Mouse (Mus musculus): ENCODE measurements around the gene Pxmp4.

Pxmp4 gene

DNA sequence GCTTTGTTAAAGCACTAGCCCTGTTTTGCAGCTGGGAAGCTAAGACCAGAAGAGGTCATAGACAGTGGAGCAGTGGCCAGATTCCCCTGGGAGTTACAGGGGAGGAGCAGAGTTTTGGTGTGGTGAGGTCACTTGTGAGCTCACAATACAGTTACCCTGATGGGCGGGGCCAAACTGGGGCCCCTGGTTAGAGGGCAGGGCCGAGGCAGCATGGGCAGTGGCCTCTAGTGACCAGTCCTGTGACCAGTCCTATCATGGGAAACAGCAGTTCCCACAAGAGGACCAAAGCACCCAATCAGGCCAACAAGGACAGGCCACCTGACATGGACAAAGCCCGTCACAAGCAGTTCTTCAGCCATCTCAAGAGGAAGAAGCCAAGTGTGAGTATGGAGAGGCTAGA, 54.8 kb downstream of the Pxmp4 start:
- in situ Hi-C loops (cut with MboI, MseI), result loop anchor here (5.0 kb wide), 1 partner anchor 136 kb away; no protein-coding TSS in a partner anchor

DNA sequence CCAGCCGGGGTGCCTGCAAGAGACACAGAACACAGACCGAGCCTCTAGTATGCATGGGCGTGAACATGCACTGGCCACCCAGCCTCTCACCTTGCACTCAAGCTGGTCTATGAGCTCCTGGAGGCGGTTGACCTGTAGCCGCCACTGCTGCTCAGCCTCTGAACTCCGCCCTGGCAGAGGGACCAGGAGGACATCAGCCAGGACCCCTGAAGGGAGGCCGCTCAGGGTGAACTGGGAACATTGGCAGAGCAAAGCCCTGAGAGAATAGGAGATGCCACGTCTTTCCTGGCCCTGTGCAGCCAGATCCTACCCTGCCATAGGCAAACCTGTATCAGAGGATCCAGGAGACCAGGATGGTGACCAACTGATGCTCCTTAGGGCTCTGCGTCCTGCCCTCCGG, 56.8 kb downstream of the Pxmp4 start, which contains the start of gene 1700003F12Rik:
Gene 1700003F12Rik, plus strand, starts transcription at position 375 of the 400 bp plus-strand sequence.
- in situ Hi-C loops (cut with MboI, MseI), result loop anchor here (5.0 kb wide), 1 partner anchor 134 kb away; no protein-coding TSS in a partner anchor

DNA sequence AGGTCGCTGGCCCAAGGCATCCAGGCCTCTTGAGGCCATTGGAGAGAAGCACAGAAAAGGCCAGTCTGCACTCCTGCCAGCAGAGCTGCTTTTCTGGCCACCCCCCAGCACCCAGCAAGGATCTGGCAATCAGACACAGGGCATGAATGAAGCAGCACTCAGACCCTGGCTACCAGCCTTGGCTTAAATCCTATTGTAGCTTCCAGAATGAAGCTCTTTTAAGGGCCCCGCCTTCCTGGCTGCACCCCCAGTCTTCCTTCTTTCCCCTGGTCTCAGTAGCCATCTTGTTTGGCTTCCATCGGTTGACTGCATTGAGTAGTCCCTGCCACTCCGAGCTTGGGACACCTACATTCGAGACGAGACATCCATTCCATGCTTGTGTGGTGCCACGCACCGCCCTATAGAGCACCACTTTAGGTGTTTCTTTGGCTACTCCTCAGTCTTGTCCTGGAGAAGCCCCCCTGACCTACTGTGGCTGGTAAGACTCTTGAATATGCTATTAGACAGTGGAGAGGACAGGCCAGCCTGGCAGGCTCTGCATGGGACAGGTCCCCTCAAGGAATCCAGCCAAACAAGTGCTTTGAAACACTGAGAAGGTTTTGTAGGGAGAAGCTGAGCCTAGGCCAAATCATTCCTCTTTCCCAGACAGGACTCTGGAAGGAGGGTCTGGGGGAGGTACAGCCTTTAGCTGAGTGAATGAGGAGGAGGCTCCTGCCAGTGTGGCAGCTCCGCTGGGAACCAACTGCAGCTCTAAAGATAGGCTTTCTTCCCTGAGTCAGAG, 59.8 kb downstream of the Pxmp4 start:
- in situ Hi-C loops (cut with MboI, MseI), result no loop called here

DNA sequence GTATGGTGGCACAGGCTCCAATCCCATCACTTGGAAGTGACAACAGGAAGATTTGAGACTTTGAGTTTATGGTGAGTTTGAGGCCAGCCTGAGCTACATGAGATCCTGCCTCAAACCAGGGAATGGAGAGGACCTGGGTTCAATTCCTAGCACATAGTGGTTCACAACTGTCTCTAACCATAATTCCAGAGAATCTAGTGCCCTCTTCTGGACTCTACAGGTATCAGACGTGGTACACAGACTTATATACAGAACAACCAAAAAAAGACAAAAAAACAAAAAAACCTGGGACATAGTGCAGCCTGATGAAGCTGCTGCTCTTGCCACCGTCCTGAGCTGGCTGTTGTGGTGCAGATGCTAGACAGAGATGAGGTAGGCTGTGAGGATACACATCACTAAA, 61.9 kb downstream of the Pxmp4 start:
- in situ Hi-C loops (cut with MboI, MseI), result no loop called here

DNA sequence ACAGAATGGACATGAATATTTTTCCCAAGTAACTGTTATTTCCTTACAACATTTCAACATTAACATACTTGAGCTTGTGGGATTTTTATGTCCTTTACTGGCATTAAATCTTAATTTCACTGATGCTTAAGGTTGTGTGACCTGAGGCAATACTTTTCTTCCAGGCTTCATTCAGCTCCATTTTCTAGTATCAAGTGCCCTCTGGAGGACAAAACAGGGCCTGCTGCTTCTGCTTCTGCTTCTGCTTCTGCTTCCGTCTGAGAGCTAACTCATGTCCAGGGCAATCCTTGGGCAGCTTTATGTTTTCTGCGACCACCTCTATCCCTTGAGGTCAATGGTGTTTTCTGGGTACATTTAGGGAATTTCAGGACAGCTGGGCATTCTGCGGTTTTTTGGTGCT, 63.8 kb downstream of the Pxmp4 start:
- in situ Hi-C loops (cut with MboI, MseI), result no loop called here

DNA sequence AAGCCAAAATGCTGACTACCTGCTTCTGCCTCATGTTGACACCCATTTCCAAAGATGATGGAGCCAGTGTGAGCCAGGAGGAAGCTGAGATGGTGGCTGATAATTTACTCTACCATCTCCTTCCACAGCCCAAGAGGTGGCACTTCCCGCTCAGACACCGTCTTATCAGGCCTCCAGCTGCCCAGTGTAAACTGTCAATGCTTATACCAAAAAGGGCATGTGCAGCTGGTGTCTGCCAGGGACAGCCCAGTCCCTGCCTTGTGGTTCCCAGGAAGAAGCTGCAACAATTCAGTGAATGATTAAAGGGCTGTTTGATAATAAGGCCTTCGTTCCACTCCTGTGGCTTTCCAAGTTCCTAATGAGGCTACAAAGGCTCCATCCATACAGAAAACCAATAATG, 64.8 kb downstream of the Pxmp4 start:
- in situ Hi-C loops (cut with MboI, MseI), result no loop called here

DNA sequence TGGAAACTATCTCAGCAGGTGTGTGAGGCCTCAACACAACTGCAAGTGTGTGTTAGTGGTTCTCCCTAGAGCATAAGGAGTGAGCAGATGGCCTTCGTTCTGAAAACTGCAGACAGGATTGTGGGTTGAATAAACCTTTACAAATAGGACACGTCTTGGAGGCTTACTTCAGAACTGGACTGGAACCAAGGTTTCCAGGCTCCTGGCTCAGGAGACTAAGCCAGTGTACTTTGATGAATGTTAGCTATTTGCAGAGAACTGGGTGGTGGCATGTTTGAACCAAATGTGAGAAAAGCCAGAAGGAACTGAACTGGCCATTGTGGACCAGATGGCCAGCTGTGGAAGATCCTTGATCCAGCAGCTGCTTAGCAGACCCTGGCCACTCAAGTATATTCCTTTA, 65.2 kb downstream of the Pxmp4 start:
- in situ Hi-C loops (cut with MboI, MseI), result no loop called here

Measured in regulatory T cell (primary cell).